Comparison of ENCODE assay signal across 7 mouse cellular contexts in the genomic region with DNA sequence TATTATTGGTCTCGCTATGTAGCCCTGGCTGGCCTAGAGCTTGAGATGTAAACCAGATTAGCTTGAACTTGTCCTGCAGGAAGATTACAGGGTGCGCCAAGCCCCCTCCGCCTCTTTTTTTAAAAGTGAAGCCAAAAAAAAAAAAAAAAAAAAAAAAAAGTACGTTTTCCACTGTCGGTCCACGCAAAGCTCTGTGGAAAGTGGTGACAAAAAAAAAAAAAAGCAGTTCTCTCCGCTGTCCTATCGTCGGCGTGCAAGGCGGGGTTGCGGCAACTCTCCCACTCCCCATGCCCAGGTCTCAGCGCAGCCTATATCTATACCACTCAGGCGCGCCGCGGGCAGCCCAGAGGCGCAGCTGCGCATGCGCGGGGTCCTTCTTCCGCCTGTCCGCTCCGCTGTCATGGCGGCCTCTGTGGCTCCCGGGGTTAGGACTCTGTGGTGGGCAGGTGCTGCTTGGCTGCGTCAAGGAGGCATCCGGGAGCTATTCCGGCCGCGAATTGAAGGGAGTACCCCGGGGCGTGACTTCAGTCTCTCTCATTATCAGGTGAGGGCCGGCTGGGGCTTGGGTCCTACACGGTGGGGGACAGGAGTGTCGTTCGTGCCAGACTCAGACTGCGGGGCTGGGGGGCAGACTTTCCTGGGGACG. TPM values are rescaled to one million over a fixed set of nuclear protein-coding genes. Genes with fewer than 3 reads are reported as not detected.
DNase-seq lines count a peak whose midpoint lies in the region; ATAC-seq and TF ChIP-seq lines count a peak whose summit lies in the region.

A gene (plus strand): TSS at position 368 of the 646 bp plus-strand sequence.

- TF ChIP-seq POLR2A in small intestine, adult 2 months (IDR thresholded peaks at IDR 0.05; ENCODE audit: low read depth, low read length) = peak; percentile 81

- H3K27me3 ChIP-seq in intestine, postnatal 0 days (replicated peaks; ENCODE audit: control insufficient read depth, insufficient read depth, low read length) = no peaks in the 10 kb centered on the region
- H3K27me3 ChIP-seq in midbrain, embryonic 12.5 days = no peaks in the 10 kb centered on the region
- H3K27me3 ChIP-seq in small intestine, adult 2 months (ENCODE audit: control insufficient read depth, insufficient read depth, low read length) = no peaks in the 10 kb centered on the region

- no peaks in the 10 kb centered on the region for H3K9me3 ChIP-seq in intestine, postnatal 0 days (ENCODE audit: control insufficient read depth)
- no peaks in the 10 kb centered on the region for H3K9me3 ChIP-seq in midbrain, embryonic 12.5 days

- intact Hi-C loops in left cerebral cortex, postnatal 4 days (cut with DNase I) = loop anchor here (10.0 kb wide), 1 partner anchor 78 kb away; a partner anchor contains a TSS

- DNase-seq in adrenal gland, adult 8-10 months = peak; percentile 88
- DNase-seq in embryo, embryonic 9.5 days (ENCODE audit: extremely low spot score) = peak; percentile 96
- DNase-seq in gonadal fat pad, adult 2 months (ENCODE audit: low read depth) = peak; percentile 38
- DNase-seq in left cerebral cortex, postnatal 4 days = peak; percentile 98

- peak; percentile 96 for ATAC-seq in intestine, postnatal 0 days
- peak; percentile 98 for ATAC-seq in midbrain, embryonic 12.5 days (ENCODE audit: low FRiP score, low read depth)

- under 1% methylated on average over 39 of the region's 39 CpGs for WGBS in intestine, postnatal 0 days
- WGBS in midbrain, embryonic 12.5 days = under 1% methylated on average over 39 of the region's 39 CpGs
- under 1% methylated on average over 39 of the region's 39 CpGs for WGBS in small intestine, adult 2 months

- H3K36me3 ChIP-seq in intestine, postnatal 0 days (ENCODE audit: control insufficient read depth, insufficient read depth) = peaks cover 22% of the 10 kb centered on the region
- H3K36me3 ChIP-seq in midbrain, embryonic 12.5 days = peaks cover 34% of the 10 kb centered on the region
- peaks cover 23% of the 10 kb centered on the region for H3K36me3 ChIP-seq in small intestine, adult 2 months (ENCODE audit: control insufficient read depth, insufficient read depth, low read length)

- peak within 1 kb of the TSS; percentile 77 for H3K9ac ChIP-seq in intestine, postnatal 0 days (ENCODE audit: low read depth, low read length)
- peak within 1 kb of the TSS; percentile 94 for H3K9ac ChIP-seq in midbrain, embryonic 12.5 days (replicated peaks)

- H3K4me1 ChIP-seq in intestine, postnatal 0 days (replicated peaks; ENCODE audit: control insufficient read depth, insufficient read depth, low read length) = no peaks in the 10 kb centered on the region
- H3K4me1 ChIP-seq in midbrain, embryonic 12.5 days = peaks cover 14% of the 10 kb centered on the region
- peaks cover 3% of the 10 kb centered on the region; the same call in 1 of the 2 replicates for H3K4me1 ChIP-seq in small intestine, adult 2 months (ENCODE audit: control insufficient read depth, insufficient read depth, insufficient read length, low read length)

- peak within 1 kb of the TSS; percentile 68 for H3K4me3 ChIP-seq in intestine, postnatal 0 days (ENCODE audit: low read depth, low read length)
- H3K4me3 ChIP-seq in midbrain, embryonic 12.5 days = peak within 1 kb of the TSS; percentile 96
- H3K4me3 ChIP-seq in small intestine, adult 2 months (ENCODE audit: low read depth, low read length) = peak within 1 kb of the TSS; percentile 79

- peak within 1 kb of the TSS; percentile 57 for H3K27ac ChIP-seq in intestine, postnatal 0 days (ENCODE audit: low read depth, low read length)
- peak within 1 kb of the TSS; percentile 65 for H3K27ac ChIP-seq in midbrain, embryonic 12.5 days (replicated peaks)
- no peak within 1 kb of the TSS for H3K27ac ChIP-seq in small intestine, adult 2 months (ENCODE audit: insufficient read depth, low read depth, low read length)

- no peak for TF ChIP-seq CTCF in intestine, postnatal 0 days (IDR thresholded peaks at IDR 0.05; ENCODE audit: low read depth)
- peak; percentile 18; the same call in 1 of the 2 replicates for TF ChIP-seq CTCF in small intestine, adult 2 months (IDR thresholded peaks at IDR 0.05; ENCODE audit: extremely low read depth, insufficient read length, insufficient replicate concordance, low read depth, low read length)

- peak within 1 kb of the TSS; percentile 89 for H3K4me2 ChIP-seq in intestine, postnatal 0 days (replicated peaks; ENCODE audit: low read depth)
- peak within 1 kb of the TSS; percentile 85 for H3K4me2 ChIP-seq in midbrain, embryonic 12.5 days (replicated peaks)

RNA-seq across cellular contexts. Expression of the gene that starts here (rescaled TPM):
- 10 to 100 TPM; 69.1 to 73.5 (median 71.4) TPM for total RNA-seq in adrenal gland, adult 8-10 months (2022)
- polyA plus RNA-seq in gonadal fat pad, adult 2 months (2012; rRNA removed) = 28.0 and 29.0 TPM in 2 replicates
- polyA plus RNA-seq in intestine, postnatal 0 days (2015; fragmentation: Nextera tagmentation; extraction: Ambion mirVana) = 33.5 and 35.2 TPM in 2 replicates
- total RNA-seq in left cerebral cortex, postnatal 4 days (2021) = 10 to 100 TPM; 39.2 to 39.9 TPM
- 58.8 and 64.9 TPM in 2 replicates for polyA plus RNA-seq in midbrain, embryonic 12.5 days (2016; fragmentation: Nextera tagmentation; extraction: Ambion mirVana)
- polyA plus RNA-seq in small intestine, adult 2 months (2012; rRNA removed) = 17.3 and 20.6 TPM in 2 replicates

Comparison
In these comparisons a context has a peak if more than half of its experiments do, and no peak if none do; other contexts are left out.
1. DNase-seq: peak in every context shown above with its lines; median percentile 98 in left cerebral cortex, postnatal 4 days; 96 in embryo, embryonic 9.5 days; 88 in adrenal gland, adult 8-10 months; 38 in gonadal fat pad, adult 2 months.